Mouse (Mus musculus): ENCODE data around the gene Rab44.

- TF ChIP-seq POLR2A (IDR thresholded peaks at IDR 0.05; ENCODE audit: borderline replicate concordance, low read depth, low read length) (no peak), CTCF (IDR thresholded peaks at IDR 0.05; ENCODE audit: low read depth, low read length) (no peak)
Measured at GRCm38 (mm10) chr17:29065245-29065940, 48.6 kb upstream of the Rab44 start.
